Mouse (Mus musculus) neural tube, embryonic 11.5 days (tissue): ENCODE measurements around the gene Aimp2. TPM values are rescaled to one million over a fixed set of nuclear protein-coding genes. Genes with fewer than 3 reads are reported as not detected.

Experiments used
- ATAC-seq: fragments of 200-750 bp; cut with Nextera tagmentation; 2 replicates; pipeline ENCODE4 v1.8.0; 2017; ENCODE audit warnings: moderate number of reproducible peaks, mild to moderate bottlenecking, moderate TSS enrichment, moderate library complexity; ENCODE audit not compliant: insufficient read depth, low FRiP score, low TSS enrichment
- DNase-seq: peaks from one replicate; pipeline ENCODE4 v3.0.0-alpha.2; 2015; ENCODE audit warnings: low spot score
- H3K27ac ChIP-seq: fragments of 300-500 bp; sonication (generic); 2 replicates; pipeline ENCODE4 v1.5.1; 2014; ENCODE audit warnings: low read depth, mild to moderate bottlenecking, low read length
- H3K27me3 ChIP-seq: fragments of 300-500 bp; sonication (generic); 2 replicates; pipeline ENCODE4 v1.6.1; 2014; ENCODE audit warnings: mild to moderate bottlenecking, low read length, mixed read lengths; ENCODE audit not compliant: control insufficient read depth, insufficient read depth
- H3K36me3 ChIP-seq: fragments of 300-500 bp; sonication (generic); 2 replicates; pipeline ENCODE4 v1.6.1; 2014; ENCODE audit warnings: mild to moderate bottlenecking, low read length, moderate library complexity, mixed read lengths; ENCODE audit not compliant: control insufficient read depth, insufficient read depth
- H3K4me1 ChIP-seq: fragments of 300-500 bp; sonication (generic); 2 replicates; pipeline ENCODE4 v1.6.1; 2014; ENCODE audit warnings: low read length, mixed read lengths; ENCODE audit not compliant: control insufficient read depth, insufficient read depth
- H3K4me2 ChIP-seq: fragments of 300-500 bp; sonication (generic); 2 replicates; pipeline ENCODE4 v1.6.1; 2014; ENCODE audit warnings: low read depth, mild to moderate bottlenecking, moderate library complexity
- H3K4me3 ChIP-seq: fragments of 300-500 bp; sonication (generic); 2 replicates; pipeline ENCODE4 v1.5.1; 2014; ENCODE audit warnings: low read depth, low read length
- H3K9ac ChIP-seq: fragments of 300-500 bp; sonication (generic); 2 replicates; pipeline ENCODE4 v1.6.1; 2014; ENCODE audit warnings: mild to moderate bottlenecking, low read length
- H3K9me3 ChIP-seq: fragments of 300-500 bp; sonication (generic); 2 replicates; pipeline ENCODE4 v1.6.1; 2016; ENCODE audit warnings: low read length; ENCODE audit not compliant: control insufficient read depth
- WGBS: fragments of 180-500 bp; shearing (Covaris S2); extraction: QIAGEN DNeasy Blood & Tissue Kit; methylation state at CpG from one replicate; pipeline ENCODE4 v1.1.7; 2014; 5-methylcytosine and 5-hydroxymethylcytosine counted together
- polyA plus RNA-seq: library from polyadenylated mRNA; unstranded; fragments of >200 nt; fragmentation: Nextera tagmentation; extraction: Ambion mirVana; gene quantifications from 2 replicates; pipeline ENCODE4 v1.2.1, GENCODE M21; 2014

Gene Aimp2
- polyA plus RNA-seq, 1 experiment from 2014 or later, result 98.2 TPM

DNA sequence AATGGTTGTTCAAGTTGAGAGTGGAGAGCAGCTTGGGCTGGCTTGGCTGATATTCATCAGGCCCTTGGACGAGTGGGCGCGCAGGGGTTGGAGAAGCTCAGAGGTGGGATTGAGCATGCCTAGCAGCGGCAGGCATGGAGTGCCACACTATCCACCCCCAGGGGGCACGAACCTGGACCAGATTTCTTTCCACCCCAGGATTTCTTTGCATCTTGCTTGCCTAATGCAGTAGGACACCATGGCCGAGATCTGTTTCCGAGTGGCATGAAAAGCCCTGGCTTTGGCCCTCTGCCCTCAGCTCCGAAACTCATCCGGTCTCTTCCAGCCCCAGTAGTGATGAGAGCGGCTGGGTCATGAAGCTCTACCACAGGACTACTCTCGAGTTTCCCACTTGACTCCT, 23.8 kb upstream of the Aimp2 start:
- DNase-seq (no peak), ATAC-seq (no peak)
- Histone ChIP-seq H3K36me3 (peaks cover 4% of the 10 kb centered on the region), H3K27me3 (no peaks in the 10 kb centered on the region), H3K4me1 (no peaks in the 10 kb centered on the region), H3K9me3 (no peaks in the 10 kb centered on the region), H3K4me3 (no peak overlapping the region), H3K4me2 (no peak overlapping the region), H3K9ac (no peak overlapping the region), H3K27ac (no peak overlapping the region)
- 89% methylated on average over 11 of the region's 11 CpGs for WGBS

DNA sequence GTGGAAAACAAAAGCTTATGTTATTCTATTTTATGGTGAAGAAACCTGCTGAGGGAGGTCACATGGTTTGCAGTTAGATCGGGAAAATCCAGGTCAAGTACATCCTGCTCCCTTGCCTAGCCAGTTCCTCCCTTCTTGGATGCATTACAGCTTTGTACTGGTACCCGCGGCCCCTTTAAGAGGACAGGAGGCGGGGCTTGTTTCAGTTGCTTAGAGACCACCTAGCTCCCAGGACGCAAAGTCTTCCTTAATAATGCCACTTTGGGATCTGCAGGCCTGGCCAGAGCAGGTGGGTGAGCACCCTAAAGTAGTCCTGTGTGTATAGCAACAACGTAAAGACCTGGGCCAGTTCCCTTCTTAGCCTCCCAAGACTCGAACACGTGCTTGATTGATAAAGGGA, 23.2 kb upstream of the Aimp2 start, which contains the start of gene Rsph10b:
Gene Rsph10b, plus strand, starts transcription at position 205 of the 400 bp plus-strand sequence.
- ATAC-seq (no peak; the same call in 1 of the 2 replicates), DNase-seq (peak; percentile 35)
- no peaks in the 10 kb centered on the region for H3K4me1 ChIP-seq
- H3K27me3 ChIP-seq, result no peaks in the 10 kb centered on the region
- 14% methylated on average over 8 of the region's 8 CpGs for WGBS
- peaks cover 7% of the 10 kb centered on the region for H3K36me3 ChIP-seq
- no peak within 1 kb of the TSS for H3K27ac ChIP-seq
- H3K9me3 ChIP-seq, result no peaks in the 10 kb centered on the region
- H3K4me3 ChIP-seq, result no peak within 1 kb of the TSS
- H3K9ac ChIP-seq, result no peak within 1 kb of the TSS
- no peak within 1 kb of the TSS for H3K4me2 ChIP-seq

DNA sequence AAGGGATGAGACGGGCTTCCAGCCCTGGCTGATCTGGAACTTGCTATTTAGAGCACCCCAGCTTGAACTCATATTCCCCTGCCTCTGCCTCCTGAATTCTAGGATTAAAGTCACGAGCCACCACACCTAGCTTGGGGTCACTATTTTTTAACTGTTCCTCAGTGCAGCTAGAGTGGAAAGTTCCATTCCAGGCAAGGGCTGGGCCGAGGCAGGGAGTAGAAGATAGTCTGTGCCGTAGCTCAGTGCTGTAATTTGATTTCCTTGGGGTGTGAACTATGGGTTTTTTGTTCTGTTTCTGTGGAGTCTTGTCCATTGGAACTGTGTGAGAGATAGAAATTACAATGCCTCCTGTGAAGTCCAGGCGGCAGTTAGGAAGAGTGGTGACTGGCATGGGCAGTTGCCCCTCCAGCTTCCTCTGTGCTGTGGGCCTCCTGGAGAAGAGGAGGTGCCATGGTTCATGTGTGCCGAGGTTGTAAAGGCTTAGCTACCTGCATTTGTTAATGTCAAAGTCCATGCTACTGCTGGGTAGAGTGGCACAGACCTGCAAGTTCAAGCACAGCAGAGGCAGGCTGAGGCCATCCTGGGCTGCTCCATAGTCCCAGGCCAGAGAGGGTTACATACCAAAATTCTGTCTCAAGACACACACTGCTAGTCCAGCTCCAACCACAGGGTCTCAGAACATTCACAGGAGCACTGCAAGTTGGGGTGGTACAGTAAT, 22.4 kb upstream of the Aimp2 start:
- Histone ChIP-seq H3K4me1 (no peaks in the 10 kb centered on the region), H3K27me3 (no peaks in the 10 kb centered on the region), H3K4me3 (no peak overlapping the region), H3K4me2 (no peak overlapping the region), H3K9ac (no peak overlapping the region), H3K9me3 (no peaks in the 10 kb centered on the region), H3K27ac (no peak overlapping the region), H3K36me3 (peaks cover 7% of the 10 kb centered on the region)
- ATAC-seq (no peak), DNase-seq (no peak)
- 85% methylated on average over 6 of the region's 6 CpGs for WGBS

DNA sequence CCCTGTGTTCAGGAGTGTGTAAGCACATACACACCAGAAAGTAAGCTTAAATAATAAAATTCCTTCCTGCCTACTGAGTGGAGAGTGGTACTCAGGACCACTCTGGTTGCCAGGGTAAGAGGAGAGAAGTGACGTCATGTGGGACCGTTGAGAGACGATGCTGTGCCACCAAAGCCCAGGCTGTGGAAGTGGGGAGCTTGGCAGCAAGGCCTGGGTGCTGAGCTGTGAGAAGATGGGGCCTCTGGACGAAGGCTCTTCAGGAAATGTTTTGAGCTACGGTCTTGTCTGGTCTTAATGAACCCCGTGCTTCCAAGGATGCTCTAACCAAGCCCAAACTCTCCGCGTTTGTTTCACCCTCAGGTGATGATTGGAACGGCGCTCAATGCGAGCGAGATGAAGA, 21.0 kb upstream of the Aimp2 start:
- WGBS, result 95% methylated on average over 12 of the region's 12 CpGs

DNA sequence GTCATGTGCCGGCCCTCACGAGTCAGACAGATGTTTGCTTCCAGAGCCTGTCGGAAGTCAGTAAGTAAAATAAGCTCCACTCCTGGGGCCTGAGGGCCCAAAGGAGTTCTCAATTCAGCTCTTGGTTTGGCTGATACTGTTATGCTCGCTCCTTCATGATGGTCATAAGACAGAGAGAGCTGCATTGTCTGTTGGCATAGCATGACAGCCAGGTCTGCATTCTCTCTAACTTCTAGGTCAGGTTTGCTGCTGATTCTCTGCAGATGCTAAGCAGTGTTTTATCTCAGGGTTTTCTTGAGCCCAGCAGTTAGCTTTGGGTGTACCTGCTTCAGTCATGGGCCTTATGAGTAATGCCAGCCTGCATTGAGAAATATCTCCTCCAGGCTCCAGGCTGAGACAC, 19.6 kb upstream of the Aimp2 start:
- Histone ChIP-seq H3K4me1 (no peaks in the 10 kb centered on the region), H3K27me3 (no peaks in the 10 kb centered on the region), H3K4me3 (no peak overlapping the region), H3K4me2 (no peak overlapping the region), H3K9me3 (no peaks in the 10 kb centered on the region), H3K27ac (no peak overlapping the region), H3K36me3 (peaks cover 10% of the 10 kb centered on the region), H3K9ac (no peak overlapping the region)
- ATAC-seq (no peak), DNase-seq (no peak)
- WGBS, result 89% methylated on average over 4 of the region's 4 CpGs

More for the DNA sequence above, 21.0 kb upstream of the Aimp2 start:
- Histone ChIP-seq H3K9ac (no peak overlapping the region), H3K9me3 (no peaks in the 10 kb centered on the region), H3K4me3 (no peak overlapping the region), H3K4me1 (no peaks in the 10 kb centered on the region), H3K36me3 (peaks cover 7% of the 10 kb centered on the region), H3K27ac (no peak overlapping the region), H3K4me2 (no peak overlapping the region), H3K27me3 (no peaks in the 10 kb centered on the region)
- DNase-seq (no peak), ATAC-seq (no peak)

DNA sequence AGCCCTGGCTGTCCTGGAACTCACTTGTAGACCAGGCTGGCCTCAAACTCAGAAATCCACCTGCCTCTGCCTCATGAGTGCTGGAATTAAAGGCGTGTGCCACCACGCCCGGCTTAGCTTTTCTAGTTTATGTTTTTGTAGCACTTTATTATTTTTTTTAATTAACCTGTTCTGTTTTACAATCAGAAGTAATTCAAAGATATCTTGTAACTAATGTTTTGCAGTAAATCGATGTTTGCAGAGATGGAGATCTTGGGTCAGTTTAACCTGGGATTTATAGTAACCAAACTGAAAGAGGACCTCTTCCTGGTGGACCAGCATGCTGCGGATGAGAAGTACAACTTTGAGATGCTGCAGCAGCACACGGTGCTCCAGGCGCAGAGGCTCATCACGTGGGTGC, 18.2 kb upstream of the Aimp2 start, which contains the start of gene Gm42421:
Gene Gm42421, plus strand, starts transcription at position 301 of the 400 bp plus-strand sequence.
- H3K4me3 ChIP-seq, result no peak within 1 kb of the TSS
- WGBS, result 96% methylated on average over 8 of the region's 8 CpGs
- H3K4me1 ChIP-seq, result no peaks in the 10 kb centered on the region
- DNase-seq (no peak), ATAC-seq (no peak)
- H3K9me3 ChIP-seq, result no peaks in the 10 kb centered on the region
- no peak within 1 kb of the TSS for H3K9ac ChIP-seq
- peaks cover 10% of the 10 kb centered on the region for H3K36me3 ChIP-seq
- no peak within 1 kb of the TSS for H3K27ac ChIP-seq
- H3K27me3 ChIP-seq, result no peaks in the 10 kb centered on the region
- H3K4me2 ChIP-seq, result no peak within 1 kb of the TSS

DNA sequence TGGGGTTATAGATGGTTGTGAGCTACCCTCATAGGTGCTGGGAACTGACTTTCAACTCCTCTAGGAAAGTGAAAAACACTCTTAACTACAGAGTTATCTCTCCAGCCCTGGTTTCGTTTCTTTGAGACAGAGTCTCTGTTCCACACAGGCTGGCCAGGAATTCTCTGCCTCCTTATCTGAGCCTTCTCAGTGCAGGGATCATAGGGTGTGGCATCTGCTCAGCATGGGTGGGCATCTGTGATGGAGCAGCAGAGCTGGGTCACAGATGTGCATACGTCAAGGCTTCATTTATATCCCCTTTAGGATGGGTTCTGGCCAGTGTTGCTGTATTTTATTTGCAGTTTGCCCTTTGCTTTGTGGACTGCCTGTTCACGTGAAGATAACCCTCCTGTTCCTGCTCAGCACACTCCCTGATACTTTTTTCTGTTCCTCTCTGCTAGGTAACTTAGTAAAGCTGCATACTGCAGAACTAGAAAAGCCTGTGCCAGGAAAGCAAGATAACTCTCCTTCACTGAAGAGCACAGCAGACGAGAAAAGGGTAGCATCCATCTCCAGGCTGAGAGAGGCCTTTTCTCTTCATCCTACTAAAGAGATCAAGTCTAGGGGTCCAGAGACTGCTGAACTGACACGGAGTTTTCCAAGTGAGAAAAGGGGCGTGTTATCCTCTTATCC, 15.3 kb upstream of the Aimp2 start:
- peaks cover 14% of the 10 kb centered on the region for H3K36me3 ChIP-seq
- H3K4me1 ChIP-seq, result no peaks in the 10 kb centered on the region
- H3K9ac ChIP-seq, result no peak overlapping the region
- no peak overlapping the region for H3K4me2 ChIP-seq
- H3K4me3 ChIP-seq, result no peak overlapping the region
- H3K9me3 ChIP-seq, result no peaks in the 10 kb centered on the region
- WGBS, result 94% methylated on average over 6 of the region's 6 CpGs
- H3K27me3 ChIP-seq, result no peaks in the 10 kb centered on the region
- ATAC-seq (no peak), DNase-seq (no peak)
- no peak overlapping the region for H3K27ac ChIP-seq

DNA sequence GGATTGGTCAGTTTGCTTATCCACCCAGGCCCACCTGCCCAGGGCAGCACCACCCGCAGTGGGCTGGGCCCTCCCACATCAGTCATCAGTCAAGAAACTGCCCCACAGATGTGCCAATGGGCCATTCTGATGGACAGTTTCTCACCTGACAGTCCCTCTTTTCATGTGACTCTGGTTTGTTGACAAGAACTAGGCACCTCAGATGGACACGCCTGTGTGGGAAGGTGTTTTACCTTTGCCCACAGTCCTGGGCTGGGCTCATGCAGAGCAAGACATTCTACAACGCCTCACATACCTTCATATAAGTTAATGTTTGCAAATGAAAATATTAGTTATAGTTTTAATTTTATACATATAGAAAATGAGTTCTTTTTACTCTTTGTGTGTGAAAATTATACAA, 8.5 kb upstream of the Aimp2 start:
- Histone ChIP-seq H3K4me2 (no peak overlapping the region), H3K9ac (no peak overlapping the region), H3K27ac (no peak overlapping the region), H3K9me3 (no peaks in the 10 kb centered on the region), H3K27me3 (no peaks in the 10 kb centered on the region), H3K36me3 (peaks cover 6% of the 10 kb centered on the region), H3K4me3 (no peak overlapping the region), H3K4me1 (no peaks in the 10 kb centered on the region)
- 95% methylated on average over 3 of the region's 3 CpGs for WGBS
- DNase-seq (no peak), ATAC-seq (no peak)

DNA sequence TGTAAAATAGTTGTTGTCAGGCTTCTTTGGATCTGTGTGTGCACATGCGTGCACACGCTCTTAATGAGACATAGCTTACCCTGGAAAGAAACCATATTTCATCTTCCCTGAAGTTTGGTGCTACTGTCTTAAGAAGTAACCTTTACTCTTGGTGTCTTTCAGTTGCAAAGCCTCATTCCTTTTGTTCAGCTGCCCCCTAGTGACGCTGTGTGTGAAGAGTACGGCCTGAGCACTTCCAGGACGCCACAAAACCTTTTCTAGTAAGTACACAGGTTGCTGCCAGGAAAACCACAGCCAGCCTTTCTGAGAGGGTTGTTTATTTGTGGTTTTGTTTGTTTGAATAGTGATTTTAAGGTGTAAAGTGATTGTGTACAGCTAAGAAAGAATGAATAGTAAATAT, 7.8 kb upstream of the Aimp2 start:
- Histone ChIP-seq H3K27ac (no peak overlapping the region), H3K4me1 (no peaks in the 10 kb centered on the region), H3K4me3 (no peak overlapping the region), H3K27me3 (no peaks in the 10 kb centered on the region), H3K36me3 (peaks cover 6% of the 10 kb centered on the region), H3K9ac (no peak overlapping the region), H3K9me3 (no peaks in the 10 kb centered on the region), H3K4me2 (no peak overlapping the region)
- ATAC-seq (no peak), DNase-seq (peak; percentile 42)
- 59% methylated on average over 5 of the region's 5 CpGs for WGBS
